Mouse (Mus musculus): ENCODE measurements around the gene Tnnt1.

Tnnt1 gene

DNA sequence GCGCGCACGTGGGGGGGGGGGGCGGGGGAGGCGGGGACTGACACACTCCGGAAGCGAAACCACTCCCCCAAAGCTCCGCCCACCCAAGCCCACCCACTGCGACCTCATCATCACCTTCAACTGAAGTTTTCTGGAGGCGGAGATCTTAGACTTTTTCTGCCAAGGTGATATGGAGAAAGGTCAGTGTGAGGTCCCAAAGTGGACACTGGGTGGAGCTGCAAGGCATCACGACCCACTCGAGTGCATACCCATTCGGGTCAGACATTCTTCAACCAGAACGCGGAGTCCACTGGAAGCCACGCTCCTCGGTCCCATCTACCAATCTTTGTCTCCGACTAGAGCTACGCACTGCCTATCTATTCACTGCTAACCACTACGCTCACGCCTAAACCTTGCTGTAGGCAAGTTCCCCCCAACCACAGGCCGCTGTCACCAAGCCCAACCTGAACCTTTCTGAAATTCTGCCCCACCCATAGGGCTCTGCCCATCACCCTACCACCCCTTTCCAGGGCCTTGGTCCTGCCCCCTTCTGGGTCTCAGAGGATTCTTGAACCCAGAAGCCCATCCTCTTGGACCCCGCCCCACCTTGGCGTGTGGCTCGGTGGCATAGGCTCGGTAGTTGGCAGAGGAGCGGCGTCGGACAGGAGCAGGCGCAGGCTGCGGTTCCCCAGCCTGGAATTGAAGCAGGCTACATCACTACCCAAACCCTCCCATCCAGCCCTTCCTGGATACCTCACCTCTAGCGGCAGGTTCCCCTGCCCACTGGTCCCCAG is 5.2 kb upstream of the Tnnt1 start:
- no peak for DNase-seq

DNA sequence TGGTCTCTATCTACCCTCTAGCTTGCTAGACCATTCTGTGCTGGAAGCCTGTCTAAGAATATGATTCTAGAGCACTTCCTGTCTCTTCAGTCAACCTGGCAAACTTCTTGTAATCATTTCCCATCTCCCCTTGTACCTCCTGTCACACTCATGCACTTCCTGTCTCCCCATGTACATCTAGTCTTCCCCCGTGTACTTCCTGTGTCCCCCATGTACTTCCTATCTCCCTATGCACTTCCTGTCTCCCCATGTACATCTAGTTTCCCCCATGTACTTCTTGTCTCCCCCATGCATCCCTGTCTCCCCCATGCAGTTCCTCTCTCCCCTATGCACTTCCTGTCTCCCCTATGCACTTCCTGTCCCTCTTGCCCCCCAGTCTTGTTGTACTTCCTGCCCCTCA is 2.3 kb upstream of the Tnnt1 start:
- no peak for DNase-seq

- no peak for DNase-seq
These were observed 329 bp downstream of the Tnnt1 start for GRCm38 (mm10) chr7:4515853-4516252.

DNA sequence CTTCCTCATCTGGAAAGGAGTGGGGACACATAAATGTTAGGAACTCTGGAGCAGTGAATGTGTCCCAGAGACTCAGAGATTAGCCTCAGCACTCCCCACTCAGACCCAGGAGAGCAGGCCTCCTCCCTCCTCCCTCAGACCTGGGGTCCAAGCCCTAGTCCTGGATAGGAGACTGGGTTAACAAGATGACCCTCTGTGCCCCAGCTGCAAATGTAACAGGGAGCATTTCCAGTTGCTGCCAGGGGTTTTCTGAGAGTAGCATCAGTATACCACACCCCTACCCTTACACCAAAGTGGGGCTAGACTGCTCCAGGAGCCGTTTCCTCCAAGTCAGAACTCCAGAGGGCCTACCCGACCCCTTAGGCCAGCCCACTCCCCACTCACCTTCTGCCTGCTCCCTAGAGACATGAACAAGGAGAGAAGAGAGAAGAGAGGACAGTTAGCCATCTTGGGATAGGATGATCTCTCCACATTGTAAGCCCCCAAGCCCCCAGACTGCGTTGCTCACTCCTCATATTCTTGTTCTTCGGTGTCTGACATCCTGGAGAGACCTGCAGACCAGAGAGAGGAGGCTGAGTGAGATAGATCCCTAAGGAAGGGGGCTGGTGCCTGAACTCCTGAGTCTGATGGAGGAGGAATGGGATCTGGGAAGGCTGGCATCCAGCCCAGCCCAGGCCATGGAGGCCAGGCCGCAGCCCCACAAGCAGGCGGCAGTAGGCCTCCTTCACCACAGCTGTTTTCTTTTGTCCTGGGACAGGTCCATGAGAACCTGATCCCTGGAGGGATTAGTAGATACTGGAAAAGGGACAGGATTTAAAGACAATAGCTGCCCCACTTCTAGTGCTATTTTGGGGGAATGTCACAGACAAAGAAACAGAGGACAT is 2.1 kb downstream of the Tnnt1 start:
- no peak for DNase-seq

- peak; percentile 30 for DNase-seq
These were observed 2.9 kb downstream of the Tnnt1 start for GRCm38 (mm10) chr7:4513236-4513635.

DNA sequence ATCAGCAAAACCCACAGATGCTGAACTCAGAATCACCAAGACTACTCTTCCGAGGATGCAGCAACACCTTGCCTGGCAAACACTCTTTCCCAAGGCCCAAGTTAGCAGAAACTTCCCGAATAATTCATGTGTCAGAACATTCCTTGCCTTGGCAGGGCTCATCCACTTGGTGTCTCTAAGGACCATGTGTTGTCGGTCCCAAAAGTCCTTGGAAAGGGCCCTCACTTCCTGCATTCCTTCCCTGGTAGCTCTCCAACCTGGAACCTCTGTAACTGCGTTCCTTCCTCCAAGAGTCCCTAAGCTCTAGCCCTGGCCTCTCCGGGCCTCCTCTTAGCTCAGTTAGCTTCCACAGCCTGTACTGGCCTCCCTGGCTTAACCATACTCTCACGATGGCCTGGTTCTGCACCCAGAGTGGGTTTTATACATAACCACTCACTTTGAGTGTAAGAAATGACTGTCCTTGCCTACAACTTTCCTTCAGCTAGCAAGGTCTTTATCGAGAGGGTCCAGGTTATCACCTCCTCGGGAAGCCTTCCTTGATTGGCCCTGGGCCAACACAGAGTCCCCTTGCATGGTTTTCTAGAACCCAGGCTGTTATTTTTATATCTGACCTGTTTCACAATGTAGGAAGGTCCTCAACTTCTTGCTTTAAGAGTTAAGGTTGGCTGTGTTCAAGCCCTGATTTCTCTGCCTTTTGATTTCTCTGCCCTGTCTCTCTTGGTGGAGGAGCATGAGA is 4.5 kb downstream of the Tnnt1 start:
- no peak for DNase-seq

DNA sequence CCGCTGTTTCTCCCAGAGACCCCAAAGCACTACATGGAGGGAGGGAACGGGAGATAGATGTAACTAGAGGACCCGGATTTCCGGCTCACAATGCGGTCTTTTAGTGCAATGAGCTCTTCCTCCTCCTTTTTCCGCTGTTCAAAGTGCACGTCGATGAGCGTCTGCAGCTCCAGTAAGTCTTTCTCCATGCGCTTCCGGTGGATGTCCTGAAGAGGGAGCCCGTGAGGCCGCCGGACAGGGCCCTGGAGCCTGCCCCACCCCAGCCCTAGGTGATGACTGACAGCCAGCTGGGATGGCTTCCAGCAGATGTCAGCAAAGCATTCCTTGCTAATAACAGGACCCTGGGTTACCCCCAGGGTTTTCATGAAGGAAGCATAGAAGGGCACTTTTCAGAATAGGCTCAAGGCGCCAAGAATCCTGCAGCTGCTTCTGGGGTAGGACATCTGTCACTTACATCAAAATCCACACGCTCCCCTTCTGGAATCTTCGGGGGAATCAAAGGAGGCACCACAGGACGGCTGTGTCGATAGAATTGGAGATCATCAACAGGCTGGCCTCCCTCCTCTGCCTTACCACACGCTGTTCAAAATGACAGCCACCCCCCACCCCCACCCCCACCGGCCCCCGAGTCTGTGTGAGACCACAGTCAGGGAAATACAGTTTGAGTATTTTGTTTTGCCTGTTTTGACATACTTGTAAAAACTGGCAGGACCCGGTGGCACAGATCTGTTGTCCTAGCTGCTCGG is 6.1 kb downstream of the Tnnt1 start:
- DNase-seq, result peak; percentile 72

GRCm38 (mm10) chr7:4508739-4509116 is 7.5 kb downstream of the Tnnt1 start:
- DNase-seq, result no peak

- no peak for DNase-seq
These were observed 8.0 kb downstream of the Tnnt1 start for GRCm38 (mm10) chr7:4508062-4508738.

GRCm38 (mm10) chr7:4507220-4507619 is 9.0 kb downstream of the Tnnt1 start:
- no peak for DNase-seq

DNA sequence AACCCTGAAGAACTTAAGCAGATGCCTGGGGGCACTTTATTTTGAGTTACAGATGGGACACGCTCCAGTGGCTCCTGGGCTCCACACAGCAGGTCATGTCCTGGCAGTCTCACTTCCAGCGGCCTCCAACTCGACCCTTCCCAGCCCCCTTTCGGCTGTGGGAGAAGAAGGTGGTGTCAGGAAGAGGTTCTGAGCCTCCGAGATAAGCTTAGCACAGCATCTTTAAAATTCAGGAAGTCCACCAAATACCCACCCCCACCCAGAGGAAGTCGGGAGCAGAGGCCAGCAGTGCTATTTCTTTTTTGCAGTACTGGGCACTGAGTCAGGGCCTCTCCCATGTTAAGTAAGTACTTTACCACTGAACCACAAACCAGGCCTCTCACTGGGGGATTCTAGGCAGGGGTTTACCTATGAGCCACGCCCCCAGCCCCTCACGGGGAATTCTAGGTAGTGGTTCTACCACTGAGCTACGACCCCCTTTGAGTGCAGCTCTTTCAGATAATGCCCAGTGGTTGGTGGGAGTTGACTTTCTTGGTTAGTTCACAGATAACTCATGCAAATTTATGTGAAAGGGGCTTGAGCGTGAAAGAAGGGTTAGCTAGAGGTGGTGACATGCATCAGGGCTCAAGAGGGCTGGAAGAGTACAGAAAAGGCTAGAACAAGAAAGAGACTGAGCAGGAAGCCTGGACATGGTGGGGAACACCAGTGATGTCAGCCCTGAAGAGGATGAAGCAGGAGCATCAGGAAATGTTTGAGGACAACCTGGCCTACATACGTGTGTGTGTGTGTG is 11.3 kb downstream of the Tnnt1 start:
- no peak for DNase-seq

DNA sequence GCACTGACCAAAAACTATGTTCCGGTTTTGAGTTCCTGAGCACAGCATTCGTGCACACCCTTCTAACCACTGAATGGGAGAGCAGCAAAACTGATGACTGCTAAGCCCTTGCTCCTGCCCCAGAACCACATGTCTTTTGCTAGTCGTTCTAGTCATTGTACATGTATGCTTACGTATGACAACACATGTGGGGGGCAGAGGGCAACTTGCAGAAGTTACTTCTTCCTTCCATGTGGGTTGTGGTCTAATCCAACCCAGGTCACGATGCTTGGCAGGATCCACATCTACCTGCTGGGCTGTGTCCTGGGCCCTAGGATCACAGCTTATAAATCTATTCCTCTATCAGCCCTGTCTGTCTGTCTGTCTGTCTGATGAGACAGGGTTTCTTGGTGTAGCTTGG is 12.3 kb downstream of the Tnnt1 start:
- DNase-seq, result no peak

GRCm38 (mm10) chr7:4503100-4503499 is 13.1 kb downstream of the Tnnt1 start:
- no peak for DNase-seq

GRCm38 (mm10) chr7:4502421-4503090 is 13.6 kb downstream of the Tnnt1 start:
- peak; percentile 35 for DNase-seq

DNA sequence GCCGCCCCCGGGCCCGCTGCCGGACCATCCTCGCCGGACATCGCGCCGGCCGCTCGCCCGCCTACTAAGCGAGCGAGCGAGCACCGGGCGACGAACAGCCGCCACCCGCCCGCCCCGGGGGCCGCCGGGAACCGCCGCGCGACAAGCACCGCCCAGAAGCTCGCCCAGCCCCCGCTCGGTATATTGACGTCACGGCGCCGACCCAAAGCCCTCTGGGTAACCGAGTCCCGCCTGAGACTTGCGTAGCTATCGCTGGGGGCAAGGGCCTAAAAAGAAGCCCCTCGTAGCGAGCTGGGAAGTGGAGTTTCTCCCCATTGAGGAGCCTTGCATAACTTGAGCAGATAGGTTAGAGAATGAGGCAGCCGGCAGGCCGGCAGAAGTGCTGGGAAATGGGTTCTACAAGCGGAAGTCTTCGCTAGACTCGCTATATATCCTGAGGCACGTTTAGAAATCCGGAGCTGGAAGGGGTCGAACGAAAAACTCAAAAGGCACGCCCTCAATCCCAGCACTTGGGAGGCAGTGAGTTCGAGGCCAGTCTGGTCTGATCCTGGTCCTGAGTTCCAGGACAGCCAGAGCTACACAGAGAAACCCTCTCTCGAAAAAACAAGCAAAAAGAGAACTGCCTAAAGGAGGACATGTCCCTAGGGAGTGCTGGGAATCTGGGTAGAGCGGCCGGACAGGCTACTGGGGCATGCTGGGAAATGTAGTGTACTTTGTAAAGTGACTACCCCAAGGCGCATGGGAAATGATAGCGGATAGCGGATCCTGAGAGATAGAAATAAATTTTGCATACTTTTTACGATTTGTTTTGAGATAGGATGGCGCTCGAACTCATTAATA is 14.4 kb downstream of the Tnnt1 start, which contains the start of gene Ppp1r12c:
TSS of gene Ppp1r12c (minus strand) at position 123 of the 840 bp plus-strand sequence.
- peak; percentile 95 for DNase-seq

DNA sequence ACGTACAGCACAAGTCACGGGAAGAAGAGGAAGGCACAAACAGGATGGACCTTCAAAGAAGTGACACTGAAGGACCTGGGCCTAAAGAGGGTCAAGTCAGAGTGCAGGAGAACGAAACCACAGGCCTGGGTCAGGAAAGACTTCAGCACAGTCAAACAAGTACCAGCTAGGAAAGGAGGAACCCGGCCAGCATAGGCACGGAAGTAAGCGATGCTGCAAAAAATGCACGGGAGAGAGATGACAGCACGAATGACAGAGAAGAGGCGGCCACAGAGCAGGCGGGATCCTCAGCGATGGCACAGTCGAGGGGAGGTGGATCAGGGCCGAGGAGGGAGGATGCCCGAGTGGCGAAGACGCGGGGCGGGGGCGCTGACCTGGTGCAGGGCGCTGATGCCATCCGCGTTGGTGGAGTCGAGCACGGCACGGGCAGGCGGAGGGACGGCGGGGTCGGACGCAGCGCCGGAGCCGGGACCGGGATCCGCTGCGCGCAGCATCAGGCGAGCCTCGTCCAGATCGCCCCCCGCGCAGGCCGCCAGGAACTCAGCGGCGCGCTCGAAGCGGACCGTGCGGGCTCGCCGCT is 15.2 kb downstream of the Tnnt1 start:
- peak; percentile 39 for DNase-seq

DNA sequence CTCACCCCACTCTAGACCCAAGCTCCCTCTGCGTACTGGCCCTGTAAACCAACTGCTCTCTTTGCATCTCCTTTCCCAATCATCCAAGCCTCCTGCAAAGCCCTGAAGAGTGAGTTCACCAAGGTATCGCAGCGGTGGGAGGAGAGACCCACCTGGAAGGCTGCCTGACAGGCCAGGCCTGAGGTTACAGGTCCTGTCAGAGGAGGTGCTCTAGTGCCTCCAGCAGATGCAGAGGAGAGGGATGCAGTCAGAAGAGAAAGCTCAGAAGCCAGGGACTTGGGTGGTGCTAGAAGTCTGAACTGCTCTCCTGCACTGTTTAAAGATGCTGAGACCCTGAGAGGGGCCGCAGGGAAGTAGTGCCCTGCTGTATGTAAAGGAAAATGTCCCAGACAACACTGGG is 17.1 kb downstream of the Tnnt1 start:
- DNase-seq, result no peak

- DNase-seq, result peak; percentile 14
These were observed 17.9 kb downstream of the Tnnt1 start for GRCm38 (mm10) chr7:4498251-4498650.

- no peak for DNase-seq
These were observed 18.8 kb downstream of the Tnnt1 start for GRCm38 (mm10) chr7:4497271-4497903.

Measured in kidney, adult 18-20 months (tissue).